Mouse (Mus musculus) kidney, adult 2 months (tissue): ENCODE measurements around the gene Acad9.

Experiments
- CTCF ChIP-seq: fragments of 200-500 bp; conservative IDR thresholded peaks from 2 replicates; pipeline ENCODE4 v1.5.1; 2011; ENCODE audit warnings: low read depth, mild to moderate bottlenecking, control low read depth, low read length, moderate library complexity, mixed read lengths; ENCODE audit not compliant: insufficient read depth, insufficient read length
- POLR2A ChIP-seq: fragments of 200-500 bp; IDR thresholded peaks from one replicate; pipeline ENCODE4 v1.6.1; 2011; ENCODE audit warnings: low read depth, low read length, control low read depth

DNA sequence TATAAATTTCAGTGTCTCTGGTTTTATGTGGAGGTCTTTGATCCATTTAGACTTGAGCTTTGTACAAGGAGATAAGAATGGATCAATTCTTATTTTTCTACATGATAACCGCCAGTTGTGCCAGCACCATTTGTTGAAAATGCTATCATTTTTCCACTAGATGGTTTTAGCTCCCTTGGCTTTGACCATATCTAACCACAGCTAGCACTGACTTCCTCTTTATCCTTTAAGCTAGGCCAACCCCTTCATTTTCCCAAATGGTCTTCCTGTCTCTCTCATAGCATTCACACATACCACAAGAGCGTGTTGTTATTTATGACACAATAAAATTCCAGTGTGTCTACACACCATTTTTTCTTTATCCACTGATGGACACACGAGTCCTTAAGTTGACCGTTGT, 35.8 kb upstream of the Acad9 start:
- TF ChIP-seq CTCF (no peak), POLR2A (no peak)
